Mouse (Mus musculus): ENCODE measurements around the gene Sema4b.

DNA sequence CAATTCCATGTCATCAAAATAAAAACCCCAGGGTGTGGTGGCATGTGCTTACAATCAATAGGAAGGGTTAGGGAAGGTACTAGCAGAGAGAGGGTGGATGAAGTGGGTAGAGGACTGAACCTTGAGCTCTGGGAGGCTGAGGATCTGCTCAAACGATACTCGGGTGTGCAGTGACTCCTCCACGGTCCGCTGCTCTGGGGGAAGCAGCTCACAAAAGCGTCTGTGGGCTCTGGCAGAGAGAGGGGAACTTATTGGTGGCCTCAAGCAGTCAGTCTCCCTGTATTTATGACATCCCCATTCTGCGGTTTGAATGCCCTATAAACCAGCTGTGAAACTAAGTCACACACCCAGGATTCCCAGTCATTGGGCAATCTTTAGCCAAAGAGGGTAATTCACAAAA lies 43.6 kb downstream of the Sema4b start:
- TF ChIP-seq CTCF (IDR thresholded peaks at IDR 0.05; ENCODE audit: low read depth) (no peak), EP300 (IDR thresholded peaks at IDR 0.05; ENCODE audit: low read depth) (no peak)

All from liver, postnatal 0 days (tissue).